Mouse (Mus musculus) erythroblast, embryonic 14.5 days (primary cell): ENCODE data around the gene Card11. TPM values are rescaled to one million over a fixed set of nuclear protein-coding genes. Genes with fewer than 3 reads are reported as not detected.

ENCODE experiments used
- H3K27me3 ChIP-seq: 2 replicates; pipeline ENCODE4 v1.6.1; 2012; ENCODE audit warnings: inconsistent platforms; ENCODE audit not compliant: control insufficient read depth
- H3K36me3 ChIP-seq: 2 replicates; pipeline ENCODE4 v1.6.1; 2012; ENCODE audit warnings: mild to moderate bottlenecking, inconsistent platforms; ENCODE audit not compliant: control insufficient read depth
- H3K4me1 ChIP-seq: 2 replicates; pipeline ENCODE4 v1.6.1; 2012; ENCODE audit warnings: inconsistent platforms; ENCODE audit not compliant: control insufficient read depth
- H3K4me3 ChIP-seq: replicated peaks from 2 replicates; pipeline ENCODE3; 2012; ENCODE audit warnings: moderate library complexity, mild to moderate bottlenecking, inconsistent platforms
- H3K9me3 ChIP-seq: 2 replicates; pipeline ENCODE4 v1.6.1; 2012; ENCODE audit warnings: low read length, inconsistent platforms, mixed read lengths; ENCODE audit not compliant: control insufficient read depth
- GATA1 ChIP-seq: IDR thresholded peaks from 2 replicates; pipeline ENCODE4 v1.6.1; 2012; ENCODE audit warnings: low read length, inconsistent platforms, mixed read lengths
- TAL1 ChIP-seq: IDR thresholded peaks from 3 replicates; pipeline ENCODE4 v1.6.1; 2012; ENCODE audit warnings: low read length, inconsistent platforms, mixed read lengths
- polyA plus RNA-seq: library from polyadenylated mRNA; stranded (reverse); fragments of >175 nt; gene quantifications from 2 replicates; pipeline ENCODE4 v1.2.3, GENCODE M21; 2012

Card11 gene
- polyA plus RNA-seq, 1 experiment = 0.08 TPM

DNA sequence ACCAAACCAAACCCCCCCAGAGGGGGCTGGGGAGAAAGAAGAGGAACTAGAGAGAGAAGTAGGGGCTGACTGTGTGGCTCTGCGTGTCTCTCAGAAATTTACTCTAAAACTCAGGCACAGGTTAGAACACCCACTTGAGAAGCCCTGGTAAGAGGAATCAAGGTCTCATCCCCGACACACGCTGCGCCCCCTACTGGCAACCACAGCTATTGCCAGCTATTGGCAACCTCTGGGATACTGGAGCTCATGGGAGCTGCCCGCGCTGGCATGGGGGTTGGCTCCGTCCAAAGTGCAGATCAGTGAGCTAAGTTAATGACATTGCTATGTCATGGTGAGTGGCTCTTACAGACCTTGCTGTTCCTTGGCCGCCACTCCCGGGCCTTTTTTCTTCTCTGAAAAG is 37.4 kb downstream of the Card11 start:
- Histone ChIP-seq H3K4me1 (no peaks in the 10 kb centered on the region), H3K27me3 (no peaks in the 10 kb centered on the region), H3K9me3 (peaks cover 21% of the 10 kb centered on the region), H3K36me3 (no peaks in the 10 kb centered on the region), H3K4me3 (no peak overlapping the region)
- TF ChIP-seq GATA1 = no peak
- no peak for TF ChIP-seq TAL1

GRCm38 (mm10) chr5:140960732-140961131 is 39.6 kb downstream of the Card11 start:
- Histone ChIP-seq H3K4me1 (no peaks in the 10 kb centered on the region), H3K4me3 (no peak overlapping the region), H3K36me3 (no peaks in the 10 kb centered on the region), H3K27me3 (no peaks in the 10 kb centered on the region), H3K9me3 (peaks cover 8% of the 10 kb centered on the region; the same call in 1 of the 2 replicates)
- TF ChIP-seq GATA1 = no peak
- no peak for TF ChIP-seq TAL1

GRCm38 (mm10) chr5:140959160-140959559 is 41.2 kb downstream of the Card11 start:
- H3K4me1 ChIP-seq = no peaks in the 10 kb centered on the region
- TF ChIP-seq TAL1 (no peak), GATA1 (no peak)
- no peaks in the 10 kb centered on the region for H3K36me3 ChIP-seq
- no peaks in the 10 kb centered on the region for H3K9me3 ChIP-seq
- no peak overlapping the region for H3K4me3 ChIP-seq
- no peaks in the 10 kb centered on the region for H3K27me3 ChIP-seq

- TF ChIP-seq GATA1 = no peak
- no peak for TF ChIP-seq TAL1
- Histone ChIP-seq H3K4me1 (no peaks in the 10 kb centered on the region), H3K4me3 (no peak overlapping the region), H3K9me3 (no peaks in the 10 kb centered on the region), H3K27me3 (no peaks in the 10 kb centered on the region), H3K36me3 (no peaks in the 10 kb centered on the region)
Measured at GRCm38 (mm10) chr5:140957106-140957505, 43.3 kb downstream of the Card11 start.

- Histone ChIP-seq H3K4me3 (no peak overlapping the region), H3K4me1 (no peaks in the 10 kb centered on the region), H3K36me3 (no peaks in the 10 kb centered on the region), H3K9me3 (no peaks in the 10 kb centered on the region), H3K27me3 (no peaks in the 10 kb centered on the region)
- TF ChIP-seq GATA1 = no peak
- TF ChIP-seq TAL1 = no peak
Measured at GRCm38 (mm10) chr5:140955666-140956065, 44.7 kb downstream of the Card11 start.

- Histone ChIP-seq H3K9me3 (peaks cover 11% of the 10 kb centered on the region), H3K27me3 (no peaks in the 10 kb centered on the region), H3K4me1 (no peaks in the 10 kb centered on the region), H3K36me3 (no peaks in the 10 kb centered on the region), H3K4me3 (no peak overlapping the region)
- no peak for TF ChIP-seq GATA1
- TF ChIP-seq TAL1 = no peak
Measured at GRCm38 (mm10) chr5:140951801-140952200, 48.6 kb downstream of the Card11 start.

- Histone ChIP-seq H3K4me1 (no peaks in the 10 kb centered on the region), H3K4me3 (no peak overlapping the region), H3K27me3 (no peaks in the 10 kb centered on the region), H3K9me3 (peaks cover 11% of the 10 kb centered on the region), H3K36me3 (no peaks in the 10 kb centered on the region)
- TF ChIP-seq GATA1 = no peak
- TF ChIP-seq TAL1 = no peak
Measured at GRCm38 (mm10) chr5:140948009-140948408, 52.4 kb downstream of the Card11 start.

GRCm38 (mm10) chr5:140946034-140946433 is 54.3 kb downstream of the Card11 start:
- Histone ChIP-seq H3K36me3 (no peaks in the 10 kb centered on the region), H3K27me3 (no peaks in the 10 kb centered on the region), H3K9me3 (peaks cover 11% of the 10 kb centered on the region), H3K4me3 (no peak overlapping the region), H3K4me1 (no peaks in the 10 kb centered on the region)
- TF ChIP-seq TAL1 = no peak
- no peak for TF ChIP-seq GATA1

DNA sequence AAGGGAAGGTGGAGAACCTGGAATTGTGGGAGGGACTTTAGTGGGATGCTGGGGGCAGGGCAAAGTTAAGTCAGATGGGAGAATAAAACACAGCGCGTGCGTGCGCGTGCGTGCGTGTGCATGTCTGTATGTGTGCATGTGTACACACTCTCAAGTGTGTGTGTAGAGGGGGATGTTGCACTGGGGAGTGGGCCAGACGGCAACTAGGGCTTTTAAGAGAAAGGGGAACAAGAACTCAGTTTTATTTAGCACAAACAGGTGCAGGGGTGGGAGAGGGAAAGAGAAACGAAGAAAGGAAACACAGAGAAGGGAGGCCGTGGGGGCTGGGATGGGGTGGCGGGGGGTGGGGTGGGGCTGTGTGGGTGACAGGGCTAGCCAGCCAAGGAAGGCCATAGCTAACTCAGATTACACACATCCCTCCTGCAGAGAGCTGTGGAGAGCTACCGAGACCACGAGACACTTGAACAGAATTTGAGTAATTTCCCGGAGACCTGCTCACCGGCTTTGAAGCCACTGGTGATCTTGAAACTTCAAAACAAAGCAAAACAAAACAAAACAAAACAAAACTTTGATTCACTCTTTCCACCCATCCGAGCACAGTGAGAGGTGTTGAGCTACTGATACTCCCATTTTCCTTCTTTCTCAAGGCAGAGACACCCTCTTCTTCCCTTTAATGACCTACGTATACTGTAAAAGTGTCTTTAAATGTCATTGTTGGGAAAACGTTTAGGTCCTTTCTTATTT is 55.8 kb downstream of the Card11 start:
- no peaks in the 10 kb centered on the region for H3K4me1 ChIP-seq
- H3K36me3 ChIP-seq = no peaks in the 10 kb centered on the region
- no peak overlapping the region for H3K4me3 ChIP-seq
- H3K27me3 ChIP-seq = no peaks in the 10 kb centered on the region
- peaks cover 2% of the 10 kb centered on the region; the same call in 1 of the 2 replicates for H3K9me3 ChIP-seq
- TF ChIP-seq TAL1 (no peak), GATA1 (no peak)
